Mouse (Mus musculus) heart, postnatal 0 days (tissue): ENCODE results near the gene Prkacb. TPM values are rescaled to one million over a fixed set of nuclear protein-coding genes. Genes with fewer than 3 reads are reported as not detected.

Source experiments
- ATAC-seq: fragments of 200-750 bp; cut with Nextera tagmentation; 2 replicates; pipeline ENCODE4 v1.8.0; 2017; ENCODE audit warnings: low read depth, moderate number of reproducible peaks, moderate library complexity; ENCODE audit not compliant: insufficient read depth
- DNase-seq: peaks from one replicate; pipeline ENCODE4 v3.0.0-alpha.2; 2016; ENCODE audit warnings: low spot score
- H3K27ac ChIP-seq: fragments of 300-500 bp; sonication (generic); 2 replicates; pipeline ENCODE4 v1.5.1; 2014; ENCODE audit warnings: low read depth, mild to moderate bottlenecking
- H3K27me3 ChIP-seq: fragments of 300-500 bp; sonication (generic); 2 replicates; pipeline ENCODE4 v1.6.1; 2014; ENCODE audit warnings: low read length, mixed read lengths; ENCODE audit not compliant: control insufficient read depth, insufficient read depth
- H3K36me3 ChIP-seq: fragments of 300-500 bp; sonication (generic); replicated peaks from 2 replicates; pipeline ENCODE4 v1.6.1; 2014; ENCODE audit warnings: low read length, mixed read lengths; ENCODE audit not compliant: control insufficient read depth, insufficient read depth
- H3K4me1 ChIP-seq: fragments of 300-500 bp; sonication (generic); 2 replicates; pipeline ENCODE4 v1.6.1; 2014; ENCODE audit warnings: antibody characterized with exemption; ENCODE audit not compliant: control insufficient read depth, insufficient read depth
- H3K4me2 ChIP-seq: fragments of 300-500 bp; sonication (generic); 2 replicates; pipeline ENCODE4 v1.6.1; 2014; ENCODE audit warnings: low read depth, mild to moderate bottlenecking, low read length, moderate library complexity
- H3K4me3 ChIP-seq: fragments of 300-500 bp; sonication (generic); 2 replicates; pipeline ENCODE4 v1.5.1; 2014; ENCODE audit warnings: low read depth, low read length
- H3K9ac ChIP-seq: fragments of 300-500 bp; sonication (generic); replicated peaks from 2 replicates; pipeline ENCODE4 v1.6.1; 2014; ENCODE audit warnings: low read depth, low read length, mixed read lengths
- H3K9me3 ChIP-seq: fragments of 300-500 bp; sonication (generic); replicated peaks from 2 replicates; pipeline ENCODE4 v1.6.1; 2016; ENCODE audit warnings: low read length; ENCODE audit not compliant: control insufficient read depth
- CTCF ChIP-seq: IDR thresholded peaks from 2 replicates; pipeline ENCODE4 v1.5.1; 2016; ENCODE audit warnings: antibody characterized with exemption, control low read depth, low read depth
- EP300 ChIP-seq: IDR thresholded peaks from 2 replicates; pipeline ENCODE4 v1.6.1; 2016; ENCODE audit warnings: antibody characterized with exemption, low read depth
- WGBS: fragments of 180-500 bp; shearing (Covaris S2); extraction: QIAGEN DNeasy Blood & Tissue Kit; methylation state at CpG from one replicate; pipeline ENCODE4 v1.1.7; 2014; 5-methylcytosine and 5-hydroxymethylcytosine counted together
- polyA plus RNA-seq: library from polyadenylated mRNA; unstranded; fragments of >200 nt; fragmentation: Nextera tagmentation; extraction: Ambion mirVana; gene quantifications from 2 replicates; pipeline ENCODE4 v1.2.1, GENCODE M21; 2015
- total RNA-seq: library from RNA; depleted of rRNA; stranded (reverse); fragments of >200 nt; gene quantifications from 2 replicates; pipeline ENCODE4 v1.2.3, GENCODE M21; 2014; ENCODE audit warnings: low replicate concordance

Prkacb gene
- total and polyA plus RNA-seq, 2 experiments from 2014 or later = 41.7 to 58.6 TPM

DNA sequence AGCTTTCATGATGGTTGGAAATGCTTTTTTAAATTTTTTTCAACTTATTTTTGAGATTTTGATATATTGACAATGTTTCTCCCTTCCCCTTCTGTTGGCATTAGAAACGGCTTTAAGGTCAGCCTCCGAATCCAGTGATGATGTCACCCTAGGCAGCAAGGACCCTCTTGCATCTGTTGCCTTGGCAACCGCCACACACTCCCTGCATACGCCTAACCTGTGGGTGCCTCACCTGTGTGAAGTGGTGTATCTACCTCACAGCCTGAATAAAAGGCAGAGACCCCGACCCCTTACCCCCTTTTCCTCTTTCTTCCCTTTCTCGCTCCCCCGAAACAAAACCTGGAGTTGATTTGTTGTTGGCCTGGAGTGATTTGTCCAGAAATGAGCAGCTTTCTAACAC lies 100.5 kb downstream of the Prkacb start:
- Histone ChIP-seq H3K9ac (no peak overlapping the region), H3K36me3 (no peaks in the 10 kb centered on the region), H3K4me3 (no peak overlapping the region), H3K4me2 (no peak overlapping the region), H3K4me1 (no peaks in the 10 kb centered on the region), H3K9me3 (no peaks in the 10 kb centered on the region), H3K27ac (no peak overlapping the region), H3K27me3 (no peaks in the 10 kb centered on the region)
- TF ChIP-seq CTCF (no peak), EP300 (no peak)
- 88% methylated on average over 7 of the region's 7 CpGs for WGBS
- DNase-seq (no peak), ATAC-seq (no peak)

DNA sequence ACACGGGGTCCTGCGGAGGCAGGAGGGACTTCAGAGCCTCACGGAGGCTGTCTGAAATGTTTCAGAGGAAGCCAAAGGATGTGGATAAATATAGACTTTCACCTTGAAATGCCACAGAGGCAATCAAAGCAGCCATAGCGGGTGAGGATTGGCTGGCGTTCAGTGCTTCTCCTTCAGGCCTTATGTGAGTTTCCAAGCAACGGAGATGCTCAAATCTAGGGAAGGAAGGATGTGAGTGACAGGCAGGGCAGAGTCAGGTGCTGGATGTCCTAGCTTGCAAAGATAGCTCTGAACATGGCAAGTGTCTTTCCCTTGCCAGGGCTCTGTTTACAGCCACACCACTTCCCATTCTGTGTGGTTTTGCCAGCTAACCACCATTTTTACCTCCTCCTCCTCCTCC lies 101.2 kb downstream of the Prkacb start:
- WGBS = 34% methylated on average over 6 of the region's 6 CpGs
- TF ChIP-seq EP300 = no peak

DNA sequence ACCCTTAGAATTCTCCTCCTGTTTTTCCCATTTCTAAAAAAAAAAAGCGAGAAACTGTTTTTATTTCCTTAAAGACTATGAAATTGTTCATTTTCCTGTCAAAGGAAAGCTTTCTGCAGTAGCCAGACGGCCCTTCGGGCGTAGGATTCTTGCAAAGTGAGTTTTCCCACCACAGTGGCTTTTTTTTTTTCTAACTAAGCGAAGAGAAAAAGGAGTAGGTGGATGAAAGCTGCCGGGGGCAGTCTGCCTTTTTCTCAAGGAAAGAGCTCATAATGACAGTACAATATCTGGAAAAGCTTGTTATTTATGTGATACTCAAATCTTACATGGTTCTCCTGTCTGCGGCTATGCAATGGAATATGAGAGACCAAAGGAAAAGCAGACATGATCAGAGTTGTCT lies 101.7 kb downstream of the Prkacb start:
- no peak overlapping the region for H3K4me3 ChIP-seq
- H3K9me3 ChIP-seq = 0 out of 2 replicates have a peak, but pooled peaks cover 5% of the 10 kb centered on the region
- WGBS = 76% methylated on average over 7 of the region's 7 CpGs
- no peaks in the 10 kb centered on the region for H3K4me1 ChIP-seq
- TF ChIP-seq EP300 (no peak), CTCF (no peak)
- no peak overlapping the region for H3K4me2 ChIP-seq
- H3K9ac ChIP-seq = no peak overlapping the region
- ATAC-seq (no peak), DNase-seq (no peak)
- H3K27ac ChIP-seq = no peak overlapping the region
- no peaks in the 10 kb centered on the region for H3K27me3 ChIP-seq
- H3K36me3 ChIP-seq = no peaks in the 10 kb centered on the region

More for the DNA sequence above, 101.2 kb downstream of the Prkacb start:
- no peaks in the 10 kb centered on the region for H3K4me1 ChIP-seq
- H3K4me3 ChIP-seq = no peak overlapping the region
- ATAC-seq (no peak), DNase-seq (no peak)
- H3K36me3 ChIP-seq = no peaks in the 10 kb centered on the region
- no peak overlapping the region for H3K9ac ChIP-seq
- H3K27me3 ChIP-seq = no peaks in the 10 kb centered on the region
- 0 out of 2 replicates have a peak, but pooled peaks cover 5% of the 10 kb centered on the region for H3K9me3 ChIP-seq
- no peak overlapping the region for H3K4me2 ChIP-seq
- H3K27ac ChIP-seq = no peak overlapping the region

GRCm38 (mm10) chr3:146709086-146709485 lies 103.7 kb downstream of the Prkacb start:
- H3K36me3 ChIP-seq = no peaks in the 10 kb centered on the region
- H3K27ac ChIP-seq = no peak overlapping the region
- H3K4me1 ChIP-seq = no peaks in the 10 kb centered on the region
- H3K9me3 ChIP-seq = 0 out of 2 replicates have a peak, but pooled peaks cover 5% of the 10 kb centered on the region
- no peak for DNase-seq
- H3K4me3 ChIP-seq = no peak overlapping the region
- H3K9ac ChIP-seq = no peak overlapping the region
- no peak for ATAC-seq
- TF ChIP-seq EP300 (no peak), CTCF (no peak)
- H3K27me3 ChIP-seq = no peaks in the 10 kb centered on the region
- WGBS = 71% methylated on average over 1 of the region's 1 CpGs
- H3K4me2 ChIP-seq = no peak overlapping the region

DNA sequence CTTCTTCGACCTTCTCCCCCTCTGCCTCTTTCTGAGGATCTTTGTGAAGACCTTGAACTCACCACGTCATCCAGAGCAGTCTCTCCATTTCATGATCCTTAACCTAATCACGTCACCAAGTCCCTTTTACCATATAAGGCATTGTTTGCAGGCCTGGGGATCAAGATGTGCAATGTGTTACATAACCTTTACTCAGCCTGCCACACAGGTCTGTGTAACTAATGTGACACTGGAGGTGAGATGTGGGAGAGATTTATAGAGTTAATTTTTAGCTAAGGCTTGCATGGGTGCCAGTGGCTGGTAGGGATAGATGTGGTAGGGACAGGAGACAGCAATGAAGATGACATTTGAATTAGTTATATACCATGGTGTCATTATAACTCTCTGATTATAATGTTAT lies 104.4 kb downstream of the Prkacb start:
- no peak overlapping the region for H3K9ac ChIP-seq
- no peak for DNase-seq
- 74% methylated on average over 3 of the region's 3 CpGs for WGBS
- H3K4me3 ChIP-seq = no peak overlapping the region
- H3K27me3 ChIP-seq = no peaks in the 10 kb centered on the region
- 0 out of 2 replicates have a peak, but pooled peaks cover 5% of the 10 kb centered on the region for H3K9me3 ChIP-seq
- no peak for TF ChIP-seq EP300
- TF ChIP-seq CTCF = no peak
- H3K4me2 ChIP-seq = no peak overlapping the region
- H3K27ac ChIP-seq = no peak overlapping the region
- no peaks in the 10 kb centered on the region for H3K4me1 ChIP-seq
- H3K36me3 ChIP-seq = no peaks in the 10 kb centered on the region
- ATAC-seq = no peak

- no peak for DNase-seq
- H3K4me3 ChIP-seq = no peak overlapping the region
- no peak for ATAC-seq
- no peaks in the 10 kb centered on the region for H3K27me3 ChIP-seq
- H3K27ac ChIP-seq = no peak overlapping the region
- no peaks in the 10 kb centered on the region for H3K36me3 ChIP-seq
- WGBS = 84% methylated on average over 4 of the region's 4 CpGs
- TF ChIP-seq EP300 = no peak
- no peak for TF ChIP-seq CTCF
- no peak overlapping the region for H3K4me2 ChIP-seq
- 0 out of 2 replicates have a peak, but pooled peaks cover 5% of the 10 kb centered on the region for H3K9me3 ChIP-seq
- H3K4me1 ChIP-seq = no peaks in the 10 kb centered on the region
- H3K9ac ChIP-seq = no peak overlapping the region
These were observed 108.7 kb downstream of the Prkacb start for GRCm38 (mm10) chr3:146704099-146704498.
